Mouse (Mus musculus): Measurements from ENCODE around the gene Ccdc93.

The Ccdc93 gene

GRCm38 (mm10) chr1:121440535-121441381, 9.9 kb downstream of the Ccdc93 start:
- in situ Hi-C loops (cut with MboI; ENCODE audit: unreplicated experiment in 2 of 2), result loop anchor here in 1 of 2 experiments (25.0 kb wide), 2 partner anchors 1278 to 1903 kb away; partner anchors contain the start of gene Tmem185b

GRCm38 (mm10) chr1:121444147-121444546, 13.3 kb downstream of the Ccdc93 start:
- in situ Hi-C loops (cut with MboI; ENCODE audit: unreplicated experiment in 2 of 2), result loop anchor here in 1 of 2 experiments (25.0 kb wide), 2 partner anchors 1282 to 1907 kb away; partner anchors contain the start of gene Tmem185b

DNA sequence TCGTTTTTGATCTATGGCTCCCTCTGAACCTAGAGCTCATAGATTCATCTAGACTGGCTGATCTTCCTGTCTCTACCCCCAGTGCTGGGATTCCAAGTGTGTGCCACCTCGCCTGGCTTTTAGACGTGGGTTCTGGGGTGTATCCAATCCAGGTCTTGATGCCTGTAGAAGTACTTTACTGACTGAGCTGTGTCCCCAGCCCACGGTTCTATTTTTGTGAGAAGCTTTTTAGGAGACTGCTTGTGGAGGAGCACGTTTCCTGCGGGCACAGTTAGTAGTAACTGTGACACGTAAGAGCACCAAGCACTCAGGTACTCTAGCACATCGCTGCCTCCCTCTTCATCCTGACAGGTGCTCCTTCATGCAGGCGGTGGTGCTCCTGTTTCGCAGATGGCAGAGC, 16.4 kb downstream of the Ccdc93 start:
- in situ Hi-C loops (cut with MboI; ENCODE audit: unreplicated experiment in 2 of 2), result loop anchor here in 1 of 2 experiments (25.0 kb wide), 2 partner anchors 1285 to 1910 kb away; partner anchors contain the start of gene Tmem185b

DNA sequence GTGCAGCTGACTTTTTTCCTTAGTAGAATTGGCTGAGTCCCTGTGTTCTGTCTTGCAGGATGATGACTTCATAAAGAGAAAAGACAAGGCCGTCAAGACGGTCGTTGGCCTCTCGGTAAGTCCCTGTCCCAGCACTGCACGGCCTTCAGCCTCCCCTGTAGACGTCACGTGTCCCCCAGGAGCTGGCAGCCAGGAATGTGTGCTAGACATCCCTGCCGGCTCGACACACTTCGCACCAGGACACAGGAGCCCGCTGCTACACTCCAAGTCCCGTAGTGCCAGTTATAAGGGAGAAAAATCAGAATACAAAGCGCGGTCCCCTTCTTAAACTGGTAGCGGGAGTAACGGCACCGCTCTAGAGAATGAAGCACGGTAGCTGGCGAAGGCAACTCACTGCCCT, 17.3 kb downstream of the Ccdc93 start:
- in situ Hi-C loops (cut with MboI; ENCODE audit: unreplicated experiment in 2 of 2), result loop anchor here in 1 of 2 experiments (25.0 kb wide), 2 partner anchors 1286 to 1911 kb away; partner anchors contain the start of gene Tmem185b

DNA sequence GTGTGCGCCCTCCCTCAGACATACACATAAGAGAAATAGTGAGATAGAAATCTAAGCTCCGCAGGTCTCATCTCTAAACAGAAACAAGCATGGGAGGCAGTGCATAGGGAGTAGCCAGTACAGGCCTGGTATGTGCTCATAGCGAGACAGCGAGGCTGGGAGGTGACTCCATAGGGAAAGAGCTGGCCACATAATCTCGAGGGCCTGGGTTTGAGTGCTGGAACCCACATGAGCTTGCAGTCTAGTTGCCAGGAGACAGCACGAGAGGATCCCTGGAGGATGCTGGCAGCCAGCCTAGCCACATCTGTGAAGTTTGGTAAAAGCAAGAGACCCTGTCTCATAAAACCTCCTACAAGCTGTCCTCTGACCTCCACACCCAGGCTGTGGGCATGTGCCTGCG, 20.2 kb downstream of the Ccdc93 start:
- in situ Hi-C loops (cut with MboI; ENCODE audit: unreplicated experiment in 2 of 2), result no loop called here

DNA sequence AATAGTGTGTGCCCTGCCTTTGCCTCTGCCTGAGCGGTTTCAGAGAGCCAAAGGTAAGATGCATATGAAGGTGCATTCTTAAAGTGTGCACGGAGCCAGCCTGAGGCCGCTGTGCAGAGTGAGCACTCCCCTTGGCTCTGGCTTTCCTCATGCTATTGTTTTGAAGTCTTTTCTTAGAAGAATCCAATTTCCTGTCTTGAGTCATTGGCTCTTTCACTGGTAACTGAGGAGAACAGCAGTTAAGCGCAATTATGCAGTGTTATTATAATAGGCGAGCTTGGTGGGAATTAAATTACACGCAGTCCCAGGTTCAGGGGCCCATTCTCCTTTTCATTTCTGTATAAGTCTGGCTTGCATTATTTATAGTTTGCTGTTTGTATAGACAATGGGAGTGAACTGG, 21.6 kb downstream of the Ccdc93 start:
- in situ Hi-C loops (cut with MboI; ENCODE audit: unreplicated experiment in 2 of 2), result no loop called here

- in situ Hi-C loops (cut with MboI; ENCODE audit: unreplicated experiment in 2 of 2), result no loop called here
These were observed 22.2 kb downstream of the Ccdc93 start for GRCm38 (mm10) chr1:121453053-121453452.

DNA sequence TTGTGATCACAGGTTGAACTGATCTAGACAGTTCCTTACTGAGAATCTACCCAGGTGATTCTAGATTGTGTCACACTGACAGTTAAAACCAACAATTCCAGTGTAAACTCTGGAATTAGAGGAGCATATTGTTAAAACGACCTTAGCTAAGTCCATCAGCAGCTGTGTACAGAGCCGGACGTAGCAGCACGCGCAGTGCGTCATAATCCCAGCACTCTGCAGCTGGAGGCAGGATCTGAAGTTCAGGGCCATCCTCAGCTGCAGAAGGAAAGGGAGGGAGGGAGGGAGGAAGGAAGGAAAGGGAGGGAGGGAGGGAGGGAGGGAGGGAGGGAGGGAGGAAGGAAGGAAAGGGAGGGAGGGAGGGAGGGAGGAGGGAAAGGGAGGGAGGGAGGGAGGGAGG, 24.1 kb downstream of the Ccdc93 start:
- in situ Hi-C loops (cut with MboI; ENCODE audit: unreplicated experiment in 2 of 2), result no loop called here

DNA sequence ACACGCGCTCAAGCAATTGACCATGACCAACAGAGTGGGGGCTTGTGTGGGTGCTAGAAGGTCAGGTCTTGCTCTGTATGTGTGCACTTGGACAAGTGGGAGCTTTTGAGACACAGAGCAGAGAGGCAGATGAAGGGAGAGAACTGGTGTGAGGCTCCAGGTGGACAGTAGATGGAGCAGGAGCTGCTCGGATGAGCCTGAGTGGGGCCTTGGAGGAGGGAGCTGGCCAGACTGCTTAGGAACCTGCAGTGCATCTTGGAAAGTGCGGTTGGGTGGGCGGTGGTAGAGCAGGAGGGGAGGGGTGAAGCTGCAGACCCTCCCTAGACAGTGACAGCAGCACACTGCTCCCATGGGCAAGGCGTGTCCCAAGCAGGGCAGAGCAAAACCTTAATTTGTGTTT, 29.2 kb downstream of the Ccdc93 start:
- in situ Hi-C loops (cut with MboI; ENCODE audit: unreplicated experiment in 2 of 2), result no loop called here

- in situ Hi-C loops (cut with MboI; ENCODE audit: unreplicated experiment in 2 of 2), result no loop called here
These were observed 31.0 kb downstream of the Ccdc93 start for GRCm38 (mm10) chr1:121461895-121462294.

DNA sequence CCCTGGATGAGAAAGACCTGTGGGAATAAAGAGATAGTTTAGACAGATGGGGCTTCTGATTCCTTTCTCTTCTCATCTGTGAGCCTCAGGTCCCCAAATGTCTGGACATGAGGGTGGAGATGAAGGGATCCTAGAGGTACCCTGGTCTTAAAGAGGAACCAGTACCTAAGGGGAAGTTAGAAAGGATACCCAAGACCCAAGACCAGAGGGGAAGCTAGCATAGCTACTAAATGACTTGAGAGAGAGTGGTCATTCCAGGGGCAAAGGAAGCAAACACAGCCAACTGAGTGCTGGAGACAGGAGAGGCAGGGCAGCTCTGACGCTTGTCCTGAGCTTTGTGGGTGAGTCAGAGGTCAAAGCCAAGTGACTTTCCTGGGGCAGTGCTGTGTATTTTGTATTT, 31.8 kb downstream of the Ccdc93 start:
- in situ Hi-C loops (cut with MboI; ENCODE audit: unreplicated experiment in 2 of 2), result no loop called here

DNA sequence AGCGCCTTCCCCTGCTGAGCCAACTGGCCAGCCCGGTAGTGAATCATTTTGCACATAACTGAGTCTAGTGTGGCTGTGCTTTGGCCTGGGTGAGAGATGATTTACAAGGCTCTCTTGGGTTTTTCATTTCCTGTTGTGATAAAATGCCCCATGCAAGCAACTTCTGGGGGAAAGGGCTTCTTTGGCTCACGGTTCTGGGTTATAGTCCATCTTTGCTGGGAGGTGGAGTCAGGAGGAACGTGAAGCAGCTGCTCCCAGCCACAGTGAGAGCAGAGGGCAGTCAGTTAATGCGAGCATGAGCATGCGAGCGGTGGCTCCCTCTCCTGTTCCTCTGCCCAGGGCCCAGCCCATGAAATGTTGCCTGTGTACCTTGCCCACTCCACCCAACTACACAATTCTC, 33.0 kb downstream of the Ccdc93 start:
- in situ Hi-C loops (cut with MboI; ENCODE audit: unreplicated experiment in 2 of 2), result no loop called here

DNA sequence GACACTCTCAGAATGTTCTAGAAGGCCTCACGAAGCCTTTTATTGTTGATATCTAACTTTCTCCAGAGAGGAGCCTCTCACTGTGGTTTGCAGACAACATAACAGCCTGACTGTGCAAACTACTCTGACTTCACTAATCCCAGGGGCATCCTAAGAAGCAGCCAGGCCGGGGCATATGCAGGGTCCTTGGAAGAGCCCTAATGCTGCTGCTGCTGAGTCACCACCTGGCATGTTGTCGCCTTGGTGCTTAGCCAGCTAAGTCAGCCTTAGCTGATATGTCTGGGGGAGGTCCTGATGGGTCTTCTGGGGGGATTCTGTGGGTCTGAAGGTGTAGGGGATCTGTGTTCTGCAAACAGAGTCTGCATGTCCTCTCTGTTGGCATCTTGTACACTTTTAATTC, 35.4 kb downstream of the Ccdc93 start:
- in situ Hi-C loops (cut with MboI; ENCODE audit: unreplicated experiment in 2 of 2), result no loop called here

- in situ Hi-C loops (cut with MboI; ENCODE audit: unreplicated experiment in 2 of 2), result no loop called here
These were observed 37.4 kb downstream of the Ccdc93 start for GRCm38 (mm10) chr1:121468271-121468670.

DNA sequence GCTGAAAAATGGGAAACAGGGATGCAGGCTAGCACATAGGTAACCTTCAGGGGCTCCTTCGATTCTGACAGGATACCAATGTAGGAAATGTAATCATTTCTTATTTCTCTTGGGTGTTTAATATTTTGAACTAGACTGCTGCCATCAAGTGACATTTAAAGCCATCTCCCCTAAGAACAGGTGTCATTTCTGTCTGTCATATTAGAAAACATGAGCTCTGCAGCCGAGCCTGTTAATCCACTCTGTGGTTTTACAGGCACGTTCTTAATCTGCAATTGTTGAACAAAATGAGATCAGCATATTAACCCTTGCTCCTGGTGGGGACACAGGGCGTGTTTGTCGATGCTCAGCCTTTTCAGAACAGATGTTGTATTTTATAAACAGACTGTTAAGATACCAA, 40.7 kb downstream of the Ccdc93 start:
- in situ Hi-C loops (cut with MboI; ENCODE audit: unreplicated experiment in 2 of 2), result no loop called here

DNA sequence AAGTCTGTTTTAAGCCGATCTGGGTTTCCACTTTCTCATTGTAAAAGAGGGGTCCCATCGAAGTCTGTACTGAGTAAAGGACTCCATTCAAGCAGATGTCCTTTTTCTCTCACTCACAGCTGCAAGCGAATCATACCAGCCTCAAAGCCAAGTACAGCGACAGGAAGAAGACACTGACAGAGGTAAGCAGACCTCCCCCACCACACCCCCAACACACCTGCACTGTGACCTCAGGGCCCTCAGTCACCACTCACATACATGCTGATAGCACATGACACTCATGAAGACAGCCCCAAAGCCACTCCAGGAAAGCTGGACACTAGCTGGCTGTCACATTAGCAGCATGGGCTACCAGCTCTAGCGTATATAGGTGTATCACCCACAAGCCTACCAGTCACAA, 46.9 kb downstream of the Ccdc93 start:
- in situ Hi-C loops (cut with MboI; ENCODE audit: unreplicated experiment in 2 of 2), result no loop called here

- in situ Hi-C loops (cut with MboI; ENCODE audit: unreplicated experiment in 2 of 2), result no loop called here
These were observed 47.6 kb downstream of the Ccdc93 start for GRCm38 (mm10) chr1:121478284-121478980.

DNA sequence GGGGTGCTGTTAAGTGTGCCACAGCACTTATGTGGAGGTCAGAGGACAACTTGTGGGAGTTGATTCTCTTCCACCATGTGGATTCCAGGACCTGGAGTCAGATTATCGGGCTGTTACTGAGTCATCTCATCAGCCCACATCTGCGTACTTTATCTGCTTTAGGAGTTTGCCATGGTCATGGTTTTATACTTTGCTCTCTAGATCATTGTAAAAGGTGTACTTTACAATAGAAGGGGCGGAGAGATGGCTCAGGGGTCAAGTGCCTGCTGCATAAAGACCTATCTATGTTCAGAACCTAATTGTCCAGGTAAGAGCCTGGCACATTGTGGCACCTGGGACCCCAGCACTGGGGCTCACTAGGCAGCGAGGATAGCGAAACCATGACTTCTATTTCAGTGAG, 48.6 kb downstream of the Ccdc93 start:
- in situ Hi-C loops (cut with MboI; ENCODE audit: unreplicated experiment in 2 of 2), result no loop called here

DNA sequence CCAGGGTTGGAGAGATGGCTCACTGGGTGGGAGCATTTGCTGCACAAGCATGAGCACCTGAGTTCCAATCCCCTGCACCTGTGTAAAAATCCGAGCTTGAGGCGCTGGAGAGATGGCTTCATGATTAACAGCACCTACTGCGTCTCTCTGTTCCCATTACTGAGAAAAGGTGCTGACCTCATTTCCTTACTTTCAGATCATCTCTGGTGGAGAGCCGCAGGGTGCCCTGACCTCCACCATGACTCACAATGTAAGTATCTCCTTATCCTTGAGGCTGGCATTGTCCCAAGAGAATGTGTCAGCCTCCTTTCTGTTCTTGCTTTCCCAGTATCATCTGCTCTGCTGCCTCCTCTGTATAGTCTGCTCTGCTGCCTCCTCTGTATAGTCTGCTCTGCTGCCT, 52.2 kb downstream of the Ccdc93 start:
- in situ Hi-C loops (cut with MboI; ENCODE audit: unreplicated experiment in 2 of 2), result no loop called here

DNA sequence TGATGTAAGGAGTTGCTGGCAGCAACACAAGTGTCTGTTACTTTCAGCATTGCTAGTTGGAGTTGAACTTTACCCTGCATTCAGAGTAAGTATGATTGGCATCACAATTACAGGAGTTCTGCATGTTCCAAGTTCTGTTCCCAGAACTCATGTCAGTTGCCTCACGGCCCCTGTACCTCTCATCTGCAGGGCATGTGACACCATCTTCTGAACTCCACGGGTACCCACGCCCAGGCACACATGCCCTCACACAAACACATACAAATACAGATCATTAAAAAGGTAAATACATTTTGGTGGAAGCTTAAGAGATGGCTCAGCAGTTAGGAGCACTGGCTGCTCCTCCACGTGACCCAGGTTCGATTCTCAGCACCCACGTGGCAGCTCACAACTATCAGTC, 56.0 kb downstream of the Ccdc93 start:
- in situ Hi-C loops (cut with MboI; ENCODE audit: unreplicated experiment in 2 of 2), result no loop called here

DNA sequence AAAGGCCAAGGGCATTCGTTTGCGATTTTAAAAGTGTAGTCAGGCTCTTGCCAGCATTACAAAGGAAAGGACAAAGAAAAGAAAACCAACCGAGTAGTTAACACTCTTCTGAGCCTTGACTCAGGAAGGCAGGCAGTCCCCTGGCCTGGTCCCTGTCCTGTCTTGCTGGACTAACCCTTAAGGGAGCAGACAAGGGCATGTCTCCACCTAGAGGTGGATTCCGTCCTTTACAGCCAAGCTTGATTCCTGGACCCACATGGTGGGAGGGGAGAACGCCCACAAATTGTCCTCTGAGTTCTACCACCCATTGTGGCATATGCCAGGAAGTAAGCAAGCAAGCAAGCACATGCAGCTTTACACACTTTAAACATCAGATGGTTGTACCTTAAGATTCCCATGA, 59.4 kb downstream of the Ccdc93 start:
- in situ Hi-C loops (cut with MboI; ENCODE audit: unreplicated experiment in 2 of 2), result no loop called here

DNA sequence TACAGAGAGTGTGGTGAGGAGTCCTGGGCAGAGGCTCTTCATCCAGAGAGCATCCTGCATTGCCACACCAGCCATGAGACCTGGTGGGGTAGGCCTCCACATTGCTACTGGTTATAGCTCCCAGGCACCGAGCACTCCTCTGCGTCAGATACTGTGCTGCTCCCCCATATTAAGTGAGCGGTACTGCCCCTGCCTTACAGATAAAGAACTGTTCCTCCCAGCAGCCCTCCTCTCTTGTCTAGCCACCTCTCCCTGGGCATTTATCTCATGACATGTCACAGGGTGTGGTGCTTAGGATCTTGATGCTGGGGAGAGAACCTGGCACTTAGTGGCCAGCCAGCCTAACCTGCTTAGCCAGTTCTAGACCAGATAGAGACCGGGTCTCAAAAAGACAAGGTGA, 66.2 kb downstream of the Ccdc93 start:
- in situ Hi-C loops (cut with MboI; ENCODE audit: unreplicated experiment in 2 of 2), result no loop called here
